Mouse (Mus musculus) myocyte (in vitro differentiated cells): ENCODE results near the gene Lrig1.

Experiments used
- CEBPB ChIP-seq: IDR thresholded peaks from 2 replicates; pipeline ENCODE4 v1.6.1; 2011; ENCODE audit warnings: mild to moderate bottlenecking, moderate library complexity; ENCODE audit not compliant: poor library complexity, insufficient read depth, severe bottlenecking
- E2F4 ChIP-seq: IDR thresholded peaks from one replicate; pipeline ENCODE4 v1.6.1; 2011; ENCODE audit warnings: mild to moderate bottlenecking, control low read depth, moderate library complexity; ENCODE audit not compliant: insufficient read depth
- MAX ChIP-seq: IDR thresholded peaks from one replicate; pipeline ENCODE4 v1.6.1; 2011; ENCODE audit warnings: low read depth, mild to moderate bottlenecking, control low read depth
- MYOG ChIP-seq, 3 experiments: IDR thresholded peaks; one replicate each; pipeline ENCODE4 v1.6.1; 2011; ENCODE audit warnings: control low read depth in 2 of 3, low read depth in 2 of 3, mild to moderate bottlenecking in 2 of 3; ENCODE audit not compliant: insufficient read length in 2 of 3, control insufficient read depth in 1 of 3, insufficient read depth in 1 of 3
- POLR2A ChIP-seq: IDR thresholded peaks from one replicate; pipeline ENCODE4 v1.6.1; 2011; ENCODE audit warnings: low read depth, mild to moderate bottlenecking, control low read depth, moderate library complexity; ENCODE audit not compliant: insufficient read length
- POLR2AphosphoS2 ChIP-seq: IDR thresholded peaks from one replicate; pipeline ENCODE4 v1.6.1; 2011; ENCODE audit warnings: low read depth, control low read depth; ENCODE audit not compliant: insufficient read length
- TCF12 ChIP-seq: IDR thresholded peaks from one replicate; pipeline ENCODE4 v1.6.1; 2011; ENCODE audit warnings: mild to moderate bottlenecking, control low read depth; ENCODE audit not compliant: poor library complexity, insufficient read depth, severe bottlenecking
- TCF3 ChIP-seq: IDR thresholded peaks from one replicate; pipeline ENCODE4 v1.6.1; 2011; ENCODE audit warnings: low read depth, control low read depth; ENCODE audit not compliant: insufficient read length
- USF1 ChIP-seq: IDR thresholded peaks from one replicate; pipeline ENCODE4 v1.6.1; 2011; ENCODE audit warnings: low read depth, mild to moderate bottlenecking, control low read depth, moderate library complexity

GRCm38 (mm10) chr6:94700612-94701011, 654 bp upstream of the Lrig1 start:
- no peak for TF ChIP-seq POLR2A
- TF ChIP-seq MAX = no peak
- no peak for TF ChIP-seq E2F4
- TF ChIP-seq CEBPB = no peak
- no peak for TF ChIP-seq MYOG (IDR thresholded peaks at IDR 0.05; ENCODE audit: control insufficient read depth in 1 of 3, insufficient read depth in 1 of 3, insufficient read length in 2 of 3, low read depth in 2 of 3)
- TF ChIP-seq TCF12 = no peak
- TF ChIP-seq USF1 = no peak
- no peak for TF ChIP-seq TCF3
- TF ChIP-seq POLR2AphosphoS2 = no peak
